Mouse (Mus musculus) small intestine, adult 2 months (tissue): ENCODE results near the gene 1700030K09Rik. TPM values are rescaled to one million over a fixed set of nuclear protein-coding genes. Genes with fewer than 3 reads are reported as not detected.

Source experiments
- H3K27ac ChIP-seq: fragments of 200-500 bp; 2 replicates; pipeline ENCODE4 v1.5.1; 2012; ENCODE audit warnings: low read depth, low read length, control low read depth, inconsistent platforms; ENCODE audit not compliant: insufficient read depth
- H3K27me3 ChIP-seq: fragments of 200-500 bp; 2 replicates; pipeline ENCODE4 v1.6.1; 2012; ENCODE audit warnings: mild to moderate bottlenecking, moderate library complexity, low read length, inconsistent platforms; ENCODE audit not compliant: control insufficient read depth, insufficient read depth
- H3K36me3 ChIP-seq: fragments of 200-500 bp; 2 replicates; pipeline ENCODE4 v1.6.1; 2012; ENCODE audit warnings: mild to moderate bottlenecking, low read length, control low read depth, inconsistent platforms; ENCODE audit not compliant: control insufficient read depth, insufficient read depth
- H3K4me1 ChIP-seq: fragments of 200-500 bp; 2 replicates; pipeline ENCODE4 v1.6.1; 2012; ENCODE audit warnings: low read length, inconsistent platforms, mixed read lengths; ENCODE audit not compliant: control insufficient read depth, insufficient read depth, insufficient read length
- H3K4me3 ChIP-seq: fragments of 200-500 bp; 2 replicates; pipeline ENCODE4 v1.5.1; 2012; ENCODE audit warnings: low read depth, mild to moderate bottlenecking, control low read depth, inconsistent platforms, low read length, moderate library complexity
- CTCF ChIP-seq: fragments of 200-500 bp; IDR thresholded peaks from 2 replicates; pipeline ENCODE4 v1.5.1; 2012; ENCODE audit warnings: low read depth, mild to moderate bottlenecking, control low read depth, inconsistent platforms, low read length, moderate library complexity, mixed read lengths; ENCODE audit not compliant: insufficient replicate concordance, insufficient read length; ENCODE audit errors: extremely low read depth
- POLR2A ChIP-seq: fragments of 200-500 bp; IDR thresholded peaks from 2 replicates; pipeline ENCODE4 v1.6.1; 2012; ENCODE audit warnings: low read depth, mild to moderate bottlenecking, control low read depth, inconsistent platforms, low read length, moderate library complexity
- WGBS: fragments of 180-500 bp; shearing (Covaris S2); methylation state at CpG from one replicate; pipeline ENCODE4 v1.1.7; 2018; 5-methylcytosine and 5-hydroxymethylcytosine counted together
- polyA plus RNA-seq: library from polyadenylated mRNA; depleted of rRNA; stranded (reverse); fragments of >200 nt; gene quantifications from 2 replicates; pipeline ENCODE4 v1.2.3, GENCODE M21; 2012; rRNA removed

1700030K09Rik gene
- polyA plus RNA-seq, result 1.8 and 3.2 TPM in 2 replicates

DNA sequence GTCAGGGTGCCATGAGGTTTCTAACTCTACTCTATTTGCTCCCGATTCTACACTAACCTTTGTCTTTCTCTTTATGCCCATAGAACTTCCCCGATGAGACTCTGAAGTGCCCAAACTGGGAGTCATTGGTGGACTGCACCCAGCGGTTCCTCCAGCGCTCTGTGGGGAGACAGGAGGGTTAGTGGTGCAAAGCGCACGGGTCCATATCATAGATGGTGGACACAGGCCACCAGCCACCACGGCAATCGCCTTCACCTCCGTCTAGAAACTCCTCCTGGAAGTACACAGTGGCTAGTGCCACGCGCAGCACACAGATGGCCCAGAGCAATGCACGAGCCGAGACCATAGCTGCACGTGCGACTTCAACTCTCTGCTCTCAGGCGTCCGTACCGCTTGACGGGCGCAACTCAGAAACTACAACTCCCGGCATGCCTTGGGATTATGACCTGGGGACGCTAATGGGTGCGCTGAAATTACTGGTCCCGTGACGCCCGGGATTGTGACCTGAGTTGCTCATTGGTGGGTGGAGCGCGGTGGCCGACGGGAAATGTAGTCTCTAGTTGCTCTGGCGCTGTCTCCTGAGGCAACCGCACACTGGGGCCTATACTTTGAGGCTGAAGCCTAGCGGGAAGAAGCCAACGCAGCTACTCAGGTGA lies at the start of gene 1700030K09Rik, which contains the start of gene Calr3:
1700030K09Rik (plus strand) TSS at position 543 of the 656 bp plus-strand sequence.
Calr3 (minus strand) TSS at position 533 of the 656 bp plus-strand sequence.
- H3K4me3 ChIP-seq, result peak within 1 kb of the TSS; percentile 65
- H3K36me3 ChIP-seq, result no peaks in the 10 kb centered on the region
- no peak within 1 kb of the TSS for H3K27ac ChIP-seq
- 4% methylated on average over 34 of the region's 34 CpGs for WGBS
- peaks cover 5% of the 10 kb centered on the region; the same call in 1 of the 2 replicates for H3K4me1 ChIP-seq
- no peaks in the 10 kb centered on the region for H3K27me3 ChIP-seq
- TF ChIP-seq POLR2A, result no peak
- TF ChIP-seq CTCF, result no peak

DNA sequence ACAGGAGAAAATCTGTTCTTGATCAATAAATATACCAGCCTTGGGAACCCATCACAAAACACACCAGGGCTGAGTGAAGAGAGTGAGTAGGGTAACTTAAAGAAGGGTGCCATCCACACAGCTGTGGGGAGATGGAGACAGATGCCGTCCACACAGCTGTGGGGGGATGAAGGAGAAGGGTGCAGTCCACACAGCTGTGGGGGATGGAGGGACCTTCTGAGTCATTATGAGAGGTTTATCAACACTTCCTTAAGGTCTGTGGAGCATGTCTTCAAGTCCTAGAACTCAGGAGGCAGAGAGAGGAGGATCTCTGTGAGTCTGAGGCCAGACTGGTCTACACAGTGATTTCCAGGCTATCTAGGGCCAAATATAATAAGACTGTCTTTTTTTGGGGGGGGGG lies 42.3 kb upstream of the 1700030K09Rik start:
- no peak overlapping the region for H3K27ac ChIP-seq
- 87% methylated on average over 1 of the region's 1 CpGs for WGBS

DNA sequence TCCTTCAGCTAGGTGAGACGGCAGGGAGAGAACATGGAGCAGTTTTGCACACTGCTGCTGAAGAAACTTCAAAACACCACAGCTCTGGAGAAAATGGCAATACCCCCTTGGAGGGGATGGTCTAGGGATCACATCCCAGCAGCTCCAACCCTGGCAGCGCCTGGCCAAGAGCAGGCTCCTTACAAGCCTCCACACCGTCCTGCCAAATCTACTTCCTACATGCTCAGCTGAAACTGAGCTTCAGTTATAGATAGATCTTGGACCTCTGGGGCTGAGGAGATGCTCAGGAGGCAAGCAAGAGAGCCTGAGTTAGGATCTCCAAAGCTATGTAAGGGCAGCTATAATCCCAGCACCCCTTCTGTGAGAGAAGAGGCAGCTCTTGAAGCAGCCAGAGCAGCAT lies 40.7 kb upstream of the 1700030K09Rik start:
- no peak for TF ChIP-seq CTCF
- no peak for TF ChIP-seq POLR2A
- Histone ChIP-seq H3K36me3 (peaks cover 4% of the 10 kb centered on the region), H3K27me3 (no peaks in the 10 kb centered on the region), H3K4me3 (no peak overlapping the region), H3K27ac (no peak overlapping the region), H3K4me1 (no peaks in the 10 kb centered on the region; the same call in 1 of the 2 replicates)
- 94% methylated on average over 3 of the region's 3 CpGs for WGBS

More for the DNA sequence above, 42.3 kb upstream of the 1700030K09Rik start:
- H3K36me3 ChIP-seq, result peaks cover 11% of the 10 kb centered on the region
- TF ChIP-seq POLR2A (no peak), CTCF (no peak)
- H3K27me3 ChIP-seq, result no peaks in the 10 kb centered on the region
- no peak overlapping the region for H3K4me3 ChIP-seq
- H3K4me1 ChIP-seq, result no peaks in the 10 kb centered on the region; the same call in 1 of the 2 replicates

DNA sequence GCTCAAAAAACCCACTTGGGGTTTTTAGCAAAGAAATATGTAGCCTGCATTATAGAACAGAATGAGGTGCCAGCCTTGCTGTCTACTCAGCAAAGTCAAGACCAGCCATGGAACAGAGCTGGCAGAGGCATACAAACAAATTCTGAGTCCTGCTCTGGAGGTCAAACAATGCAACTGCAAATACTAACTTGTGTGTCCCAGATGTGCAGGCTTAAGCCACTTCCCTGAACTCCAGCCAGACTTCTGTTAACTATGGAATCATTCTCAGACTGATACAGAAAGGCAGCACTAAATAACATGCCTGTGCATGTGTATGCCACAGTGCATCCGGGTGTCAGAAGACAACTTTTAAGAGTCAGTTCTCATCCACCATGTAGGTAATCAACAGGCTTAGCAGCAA lies 35.8 kb upstream of the 1700030K09Rik start:
- Histone ChIP-seq H3K36me3 (no peaks in the 10 kb centered on the region), H3K27ac (no peak overlapping the region), H3K27me3 (no peaks in the 10 kb centered on the region), H3K4me3 (no peak overlapping the region), H3K4me1 (0 out of 2 replicates have a peak, but pooled peaks cover 2% of the 10 kb centered on the region)
- 59% methylated on average over 1 of the region's 1 CpGs for WGBS
- no peak for TF ChIP-seq POLR2A
- TF ChIP-seq CTCF, result no peak

DNA sequence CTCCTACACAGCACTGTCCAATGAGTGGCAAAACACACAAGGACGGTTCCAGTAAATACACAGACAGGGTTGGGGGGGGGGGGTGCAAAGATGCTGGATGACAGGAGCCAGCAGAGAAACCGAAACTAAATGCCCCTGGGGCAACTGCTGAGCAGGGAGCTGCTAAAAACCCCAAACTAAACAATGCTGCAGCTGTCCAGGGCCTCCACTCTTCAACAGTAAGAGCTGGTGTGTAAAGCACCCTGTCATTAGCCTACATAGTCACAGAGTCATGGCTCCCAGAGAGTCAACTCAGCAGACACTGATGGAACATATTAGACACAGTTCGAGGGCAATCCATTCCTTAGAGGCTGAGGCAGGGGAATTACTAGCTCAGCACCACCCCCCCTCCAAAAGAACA lies 34.2 kb upstream of the 1700030K09Rik start:
- TF ChIP-seq POLR2A (no peak), CTCF (no peak)
- 52% methylated on average over 3 of the region's 3 CpGs for WGBS
- H3K4me1 ChIP-seq, result peaks cover 9% of the 10 kb centered on the region
- H3K27me3 ChIP-seq, result no peaks in the 10 kb centered on the region
- no peak overlapping the region for H3K27ac ChIP-seq
- no peaks in the 10 kb centered on the region for H3K36me3 ChIP-seq
- no peak overlapping the region for H3K4me3 ChIP-seq

DNA sequence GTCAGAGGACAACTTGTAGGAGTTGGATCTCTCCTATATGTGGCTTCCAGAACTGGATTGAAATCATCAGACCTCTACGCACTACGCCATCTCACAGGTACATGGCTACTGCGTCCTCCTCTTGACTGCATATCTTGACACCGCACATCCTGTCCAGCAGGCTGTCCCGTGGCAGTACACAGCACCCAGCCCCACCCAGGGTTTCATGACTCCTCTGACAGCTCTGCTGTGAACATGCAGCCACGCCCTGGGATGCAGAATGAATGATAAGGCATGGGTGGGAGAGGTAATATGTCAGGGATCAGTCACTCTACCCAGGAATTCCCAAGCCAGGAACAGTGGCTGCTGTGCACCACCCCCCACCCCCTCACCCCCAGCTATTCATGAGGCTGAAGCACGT lies 29.8 kb upstream of the 1700030K09Rik start:
- TF ChIP-seq CTCF, result no peak
- TF ChIP-seq POLR2A, result no peak

DNA sequence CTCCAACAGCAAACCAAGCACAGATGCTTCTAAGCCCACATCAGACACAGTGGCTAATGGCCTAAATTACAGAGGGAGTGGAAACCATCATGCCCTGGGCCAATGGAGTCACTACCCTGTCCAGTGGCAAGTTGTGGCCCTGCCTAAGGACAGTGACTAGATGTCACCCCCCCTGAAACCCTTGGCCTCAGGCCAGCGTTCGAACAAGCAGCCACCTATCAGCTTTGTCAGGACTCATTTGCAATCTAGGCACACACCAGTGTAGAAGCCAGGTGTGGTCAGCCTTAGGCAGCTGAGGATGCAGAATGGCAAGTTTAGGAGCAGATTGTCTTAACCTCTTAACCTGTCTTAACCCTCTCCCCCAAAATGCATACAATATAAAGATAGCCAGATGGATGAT lies 28.4 kb upstream of the 1700030K09Rik start:
- Histone ChIP-seq H3K27ac (no peak overlapping the region), H3K4me3 (no peak overlapping the region), H3K27me3 (no peaks in the 10 kb centered on the region), H3K4me1 (peaks cover 17% of the 10 kb centered on the region), H3K36me3 (no peaks in the 10 kb centered on the region)
- WGBS, result 36% methylated on average over 2 of the region's 2 CpGs
- TF ChIP-seq CTCF (no peak), POLR2A (no peak)

More for the DNA sequence above, 29.8 kb upstream of the 1700030K09Rik start:
- H3K4me3 ChIP-seq, result no peak overlapping the region
- no peaks in the 10 kb centered on the region for H3K27me3 ChIP-seq
- peaks cover 10% of the 10 kb centered on the region for H3K4me1 ChIP-seq
- WGBS, result 50% methylated on average over 7 of the region's 7 CpGs
- no peaks in the 10 kb centered on the region for H3K36me3 ChIP-seq
- no peak overlapping the region for H3K27ac ChIP-seq
